Mouse (Mus musculus) spleen, adult 2 months (tissue): ENCODE results near the gene Rpl3. TPM values are rescaled to one million over a fixed set of nuclear protein-coding genes. Genes with fewer than 3 reads are reported as not detected.
A peak's percentile ranks its signal among the peaks of the same experiment; 100 is the strongest.

Experiments used
- DNase-seq, 2 experiments: peaks; one replicate each; pipeline versions ENCODE4 v3.0.0 to v3.0.0-alpha.2; 2012 to 2021; ENCODE audit warnings: low spot score in 2 of 2, low read depth in 1 of 2
- H3K27ac ChIP-seq: fragments of 200-500 bp; 2 replicates; pipeline ENCODE4 v1.5.1; 2012; ENCODE audit warnings: low read length, inconsistent platforms; ENCODE audit not compliant: insufficient read depth
- H3K27me3 ChIP-seq: fragments of 200-500 bp; 2 replicates; pipeline ENCODE4 v1.6.1; 2012; ENCODE audit warnings: mild to moderate bottlenecking, moderate library complexity, low read length, inconsistent platforms; ENCODE audit not compliant: control insufficient read depth, insufficient read depth
- H3K36me3 ChIP-seq: fragments of 200-500 bp; 2 replicates; pipeline ENCODE4 v1.6.1; 2012; ENCODE audit warnings: mild to moderate bottlenecking, low read length, inconsistent platforms; ENCODE audit not compliant: control insufficient read depth, insufficient read depth
- H3K4me1 ChIP-seq: fragments of 200-500 bp; 2 replicates; pipeline ENCODE4 v1.6.1; 2011; ENCODE audit warnings: inconsistent platforms; ENCODE audit not compliant: control insufficient read depth, insufficient read depth, insufficient read length
- H3K4me3 ChIP-seq: fragments of 200-500 bp; 2 replicates; pipeline ENCODE4 v1.5.1; 2011; ENCODE audit warnings: mild to moderate bottlenecking, inconsistent platforms; ENCODE audit not compliant: insufficient read depth, insufficient read length; ENCODE audit errors: extremely low read depth
- CTCF ChIP-seq: fragments of 200-500 bp; IDR thresholded peaks from 2 replicates; pipeline ENCODE4 v1.5.1; 2011; ENCODE audit warnings: mild to moderate bottlenecking, inconsistent platforms; ENCODE audit not compliant: insufficient read depth, insufficient read length, insufficient replicate concordance; ENCODE audit errors: extremely low read depth
- POLR2A ChIP-seq: fragments of 200-500 bp; IDR thresholded peaks from 2 replicates; pipeline ENCODE4 v1.6.1; 2011; ENCODE audit warnings: low read depth, low read length, inconsistent platforms
- WGBS: fragments of 180-500 bp; shearing (Covaris S2); methylation state at CpG from one replicate; pipeline ENCODE4 v1.1.7; 2018; 5-methylcytosine and 5-hydroxymethylcytosine counted together
- polyA plus RNA-seq: library from polyadenylated mRNA; depleted of rRNA; stranded (reverse); fragments of >200 nt; gene quantifications from 2 replicates; pipeline ENCODE4 v1.2.3, GENCODE M21; 2012

The Rpl3 gene
- polyA plus RNA-seq, 1 experiment: 833 TPM

DNA sequence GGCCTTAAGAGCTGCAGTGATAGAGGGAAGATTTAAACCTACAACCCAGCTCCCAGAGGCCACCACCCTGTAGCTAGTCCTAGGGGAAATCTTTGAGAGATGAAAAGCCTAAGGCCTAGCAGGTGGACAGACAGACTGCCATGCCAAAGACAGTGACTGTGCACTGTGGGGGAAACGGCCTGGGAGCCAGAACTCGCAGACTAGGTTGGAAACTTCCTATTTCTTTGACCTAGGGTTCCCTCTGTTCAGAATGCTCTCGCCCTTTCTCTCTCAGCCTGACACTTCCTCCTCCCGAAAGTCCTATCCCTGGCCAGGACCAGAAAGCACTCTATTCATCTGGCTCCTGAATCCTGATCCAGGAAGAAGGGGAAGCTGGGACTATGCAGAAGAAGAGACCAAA, 49.5 kb downstream of the Rpl3 start:
- TF ChIP-seq CTCF: no peak
- TF ChIP-seq POLR2A: no peak
- Histone ChIP-seq H3K27me3 (no peaks in the 10 kb centered on the region), H3K4me3 (no peak overlapping the region; the same call in 1 of the 2 replicates), H3K4me1 (no peaks in the 10 kb centered on the region), H3K36me3 (no peaks in the 10 kb centered on the region), H3K27ac (peak overlapping the region; percentile 66)
- 30% methylated on average over 4 of the region's 4 CpGs for WGBS
- no peak for DNase-seq

- Histone ChIP-seq H3K36me3 (no peaks in the 10 kb centered on the region), H3K27me3 (no peaks in the 10 kb centered on the region), H3K4me3 (no peak overlapping the region), H3K4me1 (no peaks in the 10 kb centered on the region), H3K27ac (no peak overlapping the region)
- no peak for DNase-seq
- 80% methylated on average over 2 of the region's 2 CpGs for WGBS
- no peak for TF ChIP-seq CTCF
Observed at GRCm38 (mm10) chr15:80038110-80038391, 53.6 kb downstream of the Rpl3 start.

DNA sequence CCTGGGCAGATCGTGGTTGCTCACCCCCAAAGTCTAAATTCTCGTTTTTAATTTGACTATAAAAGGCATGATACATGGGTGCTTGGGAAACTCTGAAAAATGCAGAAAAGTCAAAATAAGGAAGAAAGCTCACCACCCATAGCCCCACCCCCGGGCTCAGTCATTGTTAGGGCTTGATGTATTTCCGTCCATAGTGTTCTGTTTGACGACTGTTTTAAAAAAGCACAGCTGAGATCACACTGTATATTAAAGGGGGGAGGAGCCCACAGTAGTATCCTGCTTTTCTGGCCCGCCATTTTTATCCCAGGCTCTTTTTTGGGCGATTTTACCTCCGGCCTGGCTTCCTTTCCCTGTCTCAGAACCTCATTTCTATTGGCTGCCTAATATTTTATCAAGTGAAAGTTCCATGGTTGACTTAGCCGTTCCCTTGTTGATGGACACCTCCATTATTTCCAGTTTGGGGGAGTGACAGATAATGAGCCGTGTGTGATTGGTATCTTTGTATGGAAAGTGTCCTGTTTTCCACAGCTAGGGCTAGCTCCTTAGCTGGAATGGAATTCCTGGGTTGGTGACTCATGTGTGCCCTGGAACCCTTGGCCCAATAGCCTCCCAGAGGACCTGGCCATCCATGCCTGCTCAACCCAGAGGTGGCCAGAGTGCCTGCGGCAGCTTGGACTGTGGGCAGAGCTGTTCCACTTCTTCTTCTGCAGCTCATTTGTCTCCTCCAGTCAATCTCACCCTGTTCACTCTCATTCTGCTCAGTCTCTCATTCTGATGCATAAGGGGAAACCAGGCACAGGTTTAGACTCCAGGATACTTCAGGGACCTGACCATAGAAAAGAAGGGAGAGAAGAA, 54.2 kb downstream of the Rpl3 start:
- 49% methylated on average over 11 of the region's 11 CpGs for WGBS
- no peaks in the 10 kb centered on the region for H3K36me3 ChIP-seq
- DNase-seq: no peak
- no peaks in the 10 kb centered on the region for H3K4me1 ChIP-seq
- H3K27me3 ChIP-seq: no peaks in the 10 kb centered on the region
- no peak overlapping the region for H3K4me3 ChIP-seq
- H3K27ac ChIP-seq: no peak overlapping the region
- TF ChIP-seq CTCF: no peak
- no peak for TF ChIP-seq POLR2A

DNA sequence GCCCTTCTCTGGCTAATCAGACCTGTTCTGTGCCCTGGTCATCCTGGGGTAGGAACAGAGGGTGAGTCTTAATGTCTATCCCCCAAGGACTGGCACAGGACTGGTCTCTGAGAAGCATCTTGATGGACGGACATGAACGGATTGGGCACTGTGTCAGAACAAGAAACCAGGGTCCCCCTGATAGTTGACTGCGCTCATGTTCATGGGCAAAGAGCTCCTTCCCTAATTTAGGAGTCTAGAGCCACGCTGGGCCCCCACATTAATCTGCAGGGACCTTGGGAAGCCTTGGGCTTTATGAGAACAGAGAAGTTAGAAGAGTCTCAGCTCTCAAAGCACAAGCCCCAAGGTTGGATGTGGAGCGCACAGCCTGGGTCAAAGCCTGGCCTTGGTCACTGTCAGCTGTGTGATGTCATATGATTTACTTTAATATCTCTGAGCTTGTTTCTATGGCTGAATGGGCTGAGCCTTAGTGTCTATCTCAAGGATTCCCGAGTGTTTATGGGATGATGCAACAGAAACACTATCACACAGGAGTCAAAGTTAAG, 56.3 kb downstream of the Rpl3 start:
- no peak overlapping the region for H3K27ac ChIP-seq
- H3K4me1 ChIP-seq: no peaks in the 10 kb centered on the region
- no peaks in the 10 kb centered on the region for H3K27me3 ChIP-seq
- 84% methylated on average over 6 of the region's 6 CpGs for WGBS
- DNase-seq: no peak
- TF ChIP-seq POLR2A: no peak
- TF ChIP-seq CTCF: no peak
- no peaks in the 10 kb centered on the region for H3K36me3 ChIP-seq
- no peak overlapping the region for H3K4me3 ChIP-seq

GRCm38 (mm10) chr15:80034913-80035312, 56.8 kb downstream of the Rpl3 start:
- no peak for DNase-seq
- Histone ChIP-seq H3K27me3 (no peaks in the 10 kb centered on the region), H3K4me3 (no peak overlapping the region), H3K27ac (no peak overlapping the region), H3K36me3 (no peaks in the 10 kb centered on the region), H3K4me1 (no peaks in the 10 kb centered on the region)
- TF ChIP-seq POLR2A: no peak
- no peak for TF ChIP-seq CTCF

DNA sequence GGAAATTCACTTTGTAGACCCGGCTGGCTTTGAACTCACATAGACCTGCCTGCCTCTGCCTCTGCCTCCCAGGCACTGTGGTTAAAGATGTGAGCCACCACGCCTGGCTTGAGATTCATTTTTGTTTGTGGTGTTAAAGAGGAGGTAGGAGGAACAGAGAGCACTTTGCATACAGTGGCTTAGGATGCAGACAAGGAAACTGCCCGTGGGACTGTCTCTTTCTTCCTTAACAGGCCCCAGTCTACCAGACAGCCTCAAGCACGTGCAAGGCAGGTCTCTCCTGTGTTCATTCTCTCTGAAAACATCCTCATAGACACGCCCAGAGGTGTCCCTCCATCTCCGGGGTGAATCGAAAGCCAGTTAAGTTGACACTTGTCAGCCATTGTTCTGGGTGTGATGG, 57.3 kb downstream of the Rpl3 start:
- H3K27me3 ChIP-seq: no peaks in the 10 kb centered on the region
- DNase-seq: no peak
- H3K36me3 ChIP-seq: no peaks in the 10 kb centered on the region
- H3K4me3 ChIP-seq: no peak overlapping the region
- WGBS: 59% methylated on average over 7 of the region's 7 CpGs
- TF ChIP-seq POLR2A (no peak), CTCF (no peak)
- H3K4me1 ChIP-seq: no peaks in the 10 kb centered on the region
- H3K27ac ChIP-seq: peak overlapping the region; percentile 26; the same call in 1 of the 2 replicates

DNA sequence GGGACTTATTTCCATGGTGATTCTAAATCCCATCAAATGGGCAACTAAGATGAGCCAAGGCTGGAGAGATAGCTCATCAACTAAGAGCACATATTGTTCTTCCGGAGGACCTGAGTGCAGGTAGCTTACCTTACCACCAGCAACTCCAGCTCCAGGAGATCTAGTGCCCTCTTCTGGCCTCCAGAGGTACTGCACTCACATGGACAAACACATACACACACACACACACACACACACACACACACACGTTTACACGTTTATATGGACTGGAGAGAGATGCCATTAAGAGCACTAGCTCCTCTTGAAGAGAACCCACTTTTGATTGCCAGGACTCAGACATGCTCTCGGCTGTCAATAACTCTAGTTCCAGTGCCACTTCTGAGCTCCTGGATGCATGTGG, 60.5 kb downstream of the Rpl3 start:
- Histone ChIP-seq H3K27ac (no peak overlapping the region), H3K36me3 (no peaks in the 10 kb centered on the region), H3K4me1 (no peaks in the 10 kb centered on the region), H3K27me3 (no peaks in the 10 kb centered on the region), H3K4me3 (no peak overlapping the region)
- DNase-seq: no peak
- WGBS: 91% methylated on average over 4 of the region's 4 CpGs
- no peak for TF ChIP-seq POLR2A
- no peak for TF ChIP-seq CTCF
